ENCODE assay signal across 8 mouse cellular contexts in genomic region chr7:44336046-44337021, GRCm38 (mm10). TPM values are rescaled to one million over a fixed set of nuclear protein-coding genes. Genes with fewer than 3 reads are reported as not detected.
A peak's percentile ranks its signal among the peaks of the same experiment; 100 is the strongest.
DNase-seq lines count a peak whose midpoint lies in the region; ATAC-seq and TF ChIP-seq lines count a peak whose summit lies in the region.

No protein-coding gene starts in this region.

- ATAC-seq in intestine, embryonic 15.5 days: peak; percentile 34; the same call in 1 of the 2 replicates

- no peak overlapping the region for H3K27ac ChIP-seq in intestine, embryonic 15.5 days
- H3K27ac ChIP-seq in olfactory bulb, adult 2 months (ENCODE audit: insufficient read depth, low read depth, low read length): peak overlapping the region; percentile 80

- TF ChIP-seq POLR2A in olfactory bulb, adult 2 months (IDR thresholded peaks at IDR 0.05; ENCODE audit: insufficient read depth, low read depth, low read length): no peak

- H3K9ac ChIP-seq in intestine, embryonic 15.5 days: no peak overlapping the region

- DNase-seq in layer of hippocampus, adult 11-12 months (ENCODE audit: low spot score): peak; percentile 72
- no peak for DNase-seq in layer of hippocampus, postnatal 36 days
- peak; percentile 61 to 73 for DNase-seq in cerebellum, postnatal 14 days
- no peak for DNase-seq in adrenal gland, adult 2 months
- no peak for DNase-seq in T-cell, adult 2 months (ENCODE audit: low spot score)
- DNase-seq in gastrocnemius, postnatal 4 days (ENCODE audit: low spot score in 2 of 2): no peak

- H3K4me1 ChIP-seq in intestine, embryonic 15.5 days (replicated peaks): peaks cover 10% of the 10 kb centered on the region
- peaks cover 55% of the 10 kb centered on the region for H3K4me1 ChIP-seq in olfactory bulb, adult 2 months (ENCODE audit: control insufficient read depth, insufficient read depth, low read length)

- no peaks in the 10 kb centered on the region for H3K9me3 ChIP-seq in intestine, embryonic 15.5 days

- 5% methylated on average over 36 of the region's 54 CpGs for WGBS in intestine, embryonic 15.5 days
- 2% methylated on average over 50 of the region's 54 CpGs for WGBS in olfactory bulb, adult 2 months

- no peak for TF ChIP-seq CTCF in olfactory bulb, adult 2 months (IDR thresholded peaks at IDR 0.05; ENCODE audit: insufficient read depth, low read depth, low read length)

- H3K4me3 ChIP-seq in intestine, embryonic 15.5 days (replicated peaks): peak overlapping the region; percentile 43
- peak overlapping the region; percentile 70 for H3K4me3 ChIP-seq in olfactory bulb, adult 2 months (ENCODE audit: insufficient read depth, low read depth, low read length)

- peaks cover 60% of the 10 kb centered on the region for H3K27me3 ChIP-seq in intestine, embryonic 15.5 days (replicated peaks)

- peak overlapping the region; percentile 73 for H3K4me2 ChIP-seq in intestine, embryonic 15.5 days (replicated peaks)

- no peaks in the 10 kb centered on the region for H3K36me3 ChIP-seq in intestine, embryonic 15.5 days

RNA-seq across cellular contexts. Expression of gene Shank1, which starts 26.3 kb away (rescaled TPM):
- 100 to 1,000 TPM; 588 to 654 TPM for total RNA-seq in layer of hippocampus, postnatal 36 days (2021)
- polyA plus RNA-seq in intestine, embryonic 15.5 days (2015; fragmentation: Nextera tagmentation; extraction: Ambion mirVana): 1.7 and 1.9 TPM in 2 replicates
- polyA plus RNA-seq in olfactory bulb, adult 2 months (2012; ENCODE audit: insufficient read depth, insufficient read length, low replicate concordance, missing spikeins): 51.0 and 92.9 TPM in 2 replicates
- total RNA-seq in adrenal gland, adult 2 months (2021): 1 to 10 TPM; 8.0 to 9.1 TPM
- polyA plus RNA-seq in adrenal gland, adult 2 months (2012; rRNA removed): 2.5 and 2.9 TPM in 2 replicates
- 1 to 10 TPM; 3.0 to 3.5 TPM for total RNA-seq in gastrocnemius, postnatal 4 days (2021)

RNA-seq across cellular contexts. Expression of gene Clec11a, which starts 29.6 kb away (rescaled TPM):
- total RNA-seq in layer of hippocampus, postnatal 36 days (2021): 1 to 10 TPM; 2.9 to 3.8 TPM
- 7.2 and 8.0 TPM in 2 replicates for polyA plus RNA-seq in intestine, embryonic 15.5 days (2015; fragmentation: Nextera tagmentation; extraction: Ambion mirVana)
- polyA plus RNA-seq in olfactory bulb, adult 2 months (2012; ENCODE audit: insufficient read depth, insufficient read length, low replicate concordance, missing spikeins): not detected in 2 replicates
- total RNA-seq in adrenal gland, adult 2 months (2021): 1 to 10 TPM; 4.6 to 5.1 TPM
- 11.4 and 13.0 TPM in 2 replicates for polyA plus RNA-seq in adrenal gland, adult 2 months (2012; rRNA removed)
- 1 to 10 TPM; 3.9 to 4.7 TPM for total RNA-seq in gastrocnemius, postnatal 4 days (2021)

RNA-seq across cellular contexts. Expression of gene Syt3, which starts 47.6 kb away (rescaled TPM):
- total RNA-seq in layer of hippocampus, postnatal 36 days (2021): 10 to 100 TPM; 84.8 to 92.0 TPM
- polyA plus RNA-seq in intestine, embryonic 15.5 days (2015; fragmentation: Nextera tagmentation; extraction: Ambion mirVana): 0.90 and 1.9 TPM in 2 replicates
- polyA plus RNA-seq in olfactory bulb, adult 2 months (2012; ENCODE audit: insufficient read depth, insufficient read length, low replicate concordance, missing spikeins): not detected in 2 replicates
- 1 to 10 TPM; 4.8 to 6.2 TPM for total RNA-seq in adrenal gland, adult 2 months (2021)
- polyA plus RNA-seq in adrenal gland, adult 2 months (2012; rRNA removed): 12.1 and 16.0 TPM in 2 replicates
- under 1 TPM; 0.34 to 0.49 TPM for total RNA-seq in gastrocnemius, postnatal 4 days (2021)

RNA-seq across cellular contexts. Expression of gene 1700008O03Rik, which starts 49.3 kb away (rescaled TPM):
- total RNA-seq in layer of hippocampus, postnatal 36 days (2021): 1 to 10 TPM; 3.1 to 3.4 TPM
- 0.48 and 0.99 TPM in 2 replicates for polyA plus RNA-seq in intestine, embryonic 15.5 days (2015; fragmentation: Nextera tagmentation; extraction: Ambion mirVana)
- polyA plus RNA-seq in olfactory bulb, adult 2 months (2012; ENCODE audit: insufficient read depth, insufficient read length, low replicate concordance, missing spikeins): not detected in 2 replicates
- total RNA-seq in adrenal gland, adult 2 months (2021): 1 to 10 TPM in 1 of 2 experiments, under 1 TPM in 1; 0.66 to 1.2 TPM
- polyA plus RNA-seq in adrenal gland, adult 2 months (2012; rRNA removed): 1.6 and 2.3 TPM in 2 replicates
- not detected for total RNA-seq in gastrocnemius, postnatal 4 days (2021)

Comparison
In these comparisons a context has a peak if more than half of its experiments do, and no peak if none do; other contexts are left out.
1. DNase-seq: peak in layer of hippocampus, adult 11-12 months (single experiment) and cerebellum, postnatal 14 days (2 of 2); none in layer of hippocampus, postnatal 36 days (0 of 2), adrenal gland, adult 2 months (single experiment), T-cell, adult 2 months (single experiment) and gastrocnemius, postnatal 4 days (0 of 2).
2. RNA of gene Shank1, which starts 26.3 kb away (total RNA-seq): 588 to 654 TPM in layer of hippocampus, postnatal 36 days; 8.0 to 9.1 TPM in adrenal gland, adult 2 months and 3.0 to 3.5 TPM in gastrocnemius, postnatal 4 days; every median in the first group is over 10 times any median in the second.
3. RNA of gene Syt3, which starts 47.6 kb away (total RNA-seq): 84.8 to 92.0 TPM in layer of hippocampus, postnatal 36 days; 4.8 to 6.2 TPM in adrenal gland, adult 2 months and 0.34 to 0.49 TPM in gastrocnemius, postnatal 4 days; every median in the first group is over 10 times any median in the second.